Mouse (Mus musculus) lung, embryonic 14.5 days (tissue): ENCODE measurements around the gene Hesx1. TPM values are rescaled to one million over a fixed set of nuclear protein-coding genes. Genes with fewer than 3 reads are reported as not detected.

Source experiments
- ATAC-seq: fragments of 200-750 bp; cut with Nextera tagmentation; 2 replicates; pipeline ENCODE4 v1.8.0; 2017; ENCODE audit warnings: mild to moderate bottlenecking, moderate TSS enrichment, moderate library complexity; ENCODE audit not compliant: insufficient read depth
- DNase-seq: peaks from one replicate; pipeline ENCODE4 v3.0.0-alpha.2; 2015
- H3K27ac ChIP-seq: fragments of 300-500 bp; sonication (generic); 2 replicates; pipeline ENCODE4 v1.5.1; 2014; ENCODE audit warnings: low read depth, mild to moderate bottlenecking, moderate library complexity
- H3K27me3 ChIP-seq: fragments of 300-500 bp; sonication (generic); 2 replicates; pipeline ENCODE4 v1.6.1; 2014; ENCODE audit warnings: low read length, control low read depth; ENCODE audit not compliant: insufficient read depth
- H3K36me3 ChIP-seq: fragments of 300-500 bp; sonication (generic); 2 replicates; pipeline ENCODE4 v1.6.1; 2014; ENCODE audit warnings: control low read depth; ENCODE audit not compliant: insufficient read depth
- H3K4me1 ChIP-seq: fragments of 300-500 bp; sonication (generic); 2 replicates; pipeline ENCODE4 v1.6.1; 2014; ENCODE audit warnings: antibody characterized with exemption, control low read depth; ENCODE audit not compliant: insufficient read depth
- H3K4me2 ChIP-seq: fragments of 300-500 bp; sonication (generic); 2 replicates; pipeline ENCODE4 v1.6.1; 2014; ENCODE audit warnings: mild to moderate bottlenecking
- H3K4me3 ChIP-seq: fragments of 300-500 bp; sonication (generic); 2 replicates; pipeline ENCODE4 v1.5.1; 2014; ENCODE audit warnings: low read depth, low read length
- H3K9ac ChIP-seq: fragments of 300-500 bp; sonication (generic); 2 replicates; pipeline ENCODE4 v1.6.1; 2014
- H3K9me3 ChIP-seq: fragments of 300-500 bp; sonication (generic); 2 replicates; pipeline ENCODE4 v1.6.1; 2016; ENCODE audit warnings: low read depth, low read length, control low read depth
- CTCF ChIP-seq: IDR thresholded peaks from 2 replicates; pipeline ENCODE4 v1.5.1; 2016; ENCODE audit warnings: antibody characterized with exemption, low read depth
- WGBS: fragments of 180-500 bp; shearing (Covaris S2); extraction: QIAGEN DNeasy Blood & Tissue Kit; methylation state at CpG from one replicate; pipeline ENCODE4 v1.1.7; 2014; 5-methylcytosine and 5-hydroxymethylcytosine counted together
- polyA plus RNA-seq: library from polyadenylated mRNA; unstranded; fragments of >200 nt; fragmentation: Nextera tagmentation; extraction: Ambion mirVana; gene quantifications from 2 replicates; pipeline ENCODE4 v1.2.1, GENCODE M21; 2014

The Hesx1 gene
- polyA plus RNA-seq, 1 experiment from 2014 or later: not detected

GRCm38 (mm10) chr14:27037513-27037912, 43.3 kb downstream of the Hesx1 start:
- 67% methylated on average over 1 of the region's 1 CpGs for WGBS
- H3K4me2 ChIP-seq: no peak overlapping the region
- H3K27ac ChIP-seq: no peak overlapping the region
- DNase-seq: no peak
- peaks cover 5% of the 10 kb centered on the region; the same call in 1 of the 2 replicates for H3K27me3 ChIP-seq
- ATAC-seq: no peak
- no peak overlapping the region for H3K4me3 ChIP-seq
- H3K9ac ChIP-seq: no peak overlapping the region
- TF ChIP-seq CTCF: peak; percentile 6; the same call in 1 of the 2 replicates
- no peaks in the 10 kb centered on the region for H3K9me3 ChIP-seq
- no peaks in the 10 kb centered on the region for H3K36me3 ChIP-seq
- peaks cover 8% of the 10 kb centered on the region; the same call in 1 of the 2 replicates for H3K4me1 ChIP-seq

GRCm38 (mm10) chr14:27038783-27039182, 44.6 kb downstream of the Hesx1 start, which contains the start of gene Il17rd:
Gene Il17rd (plus strand): TSS chr14:27038941.
- Histone ChIP-seq H3K4me2 (peak within 1 kb of the TSS; percentile 97), H3K27ac (peak within 1 kb of the TSS; percentile 60), H3K9ac (peak within 1 kb of the TSS; percentile 76), H3K27me3 (peaks cover 5% of the 10 kb centered on the region; the same call in 1 of the 2 replicates), H3K36me3 (no peaks in the 10 kb centered on the region), H3K4me1 (peaks cover 13% of the 10 kb centered on the region), H3K4me3 (peak within 1 kb of the TSS; percentile 82), H3K9me3 (no peaks in the 10 kb centered on the region)
- DNase-seq (peak; percentile 95), ATAC-seq (peak; percentile 94)
- no peak for TF ChIP-seq CTCF
- under 1% methylated on average over 29 of the region's 29 CpGs for WGBS

GRCm38 (mm10) chr14:27039281-27040248, 45.3 kb downstream of the Hesx1 start:
- WGBS: under 1% methylated on average over 59 of the region's 59 CpGs
- ATAC-seq: peak; percentile 48
- Histone ChIP-seq H3K27ac (peak overlapping the region; percentile 60), H3K4me1 (peaks cover 21% of the 10 kb centered on the region), H3K4me3 (peak overlapping the region; percentile 82), H3K27me3 (peaks cover 5% of the 10 kb centered on the region; the same call in 1 of the 2 replicates), H3K4me2 (peak overlapping the region; percentile 97), H3K9me3 (no peaks in the 10 kb centered on the region), H3K9ac (peak overlapping the region; percentile 76), H3K36me3 (no peaks in the 10 kb centered on the region)
- peak; percentile 64 for DNase-seq
- TF ChIP-seq CTCF: no peak

GRCm38 (mm10) chr14:27040451-27040850, 46.2 kb downstream of the Hesx1 start:
- H3K36me3 ChIP-seq: no peaks in the 10 kb centered on the region
- no peak for TF ChIP-seq CTCF
- H3K4me3 ChIP-seq: peak overlapping the region; percentile 82
- H3K9me3 ChIP-seq: no peaks in the 10 kb centered on the region
- peaks cover 28% of the 10 kb centered on the region for H3K4me1 ChIP-seq
- H3K9ac ChIP-seq: peak overlapping the region; percentile 76; the same call in 1 of the 2 replicates
- no peak for ATAC-seq
- no peak overlapping the region for H3K27ac ChIP-seq
- H3K4me2 ChIP-seq: peak overlapping the region; percentile 97
- no peak for DNase-seq
- H3K27me3 ChIP-seq: peaks cover 5% of the 10 kb centered on the region; the same call in 1 of the 2 replicates
- 11% methylated on average over 12 of the region's 12 CpGs for WGBS

- H3K36me3 ChIP-seq: no peaks in the 10 kb centered on the region
- ATAC-seq (no peak), DNase-seq (no peak)
- H3K4me3 ChIP-seq: no peak overlapping the region
- WGBS: 47% methylated on average over 8 of the region's 8 CpGs
- peaks cover 5% of the 10 kb centered on the region; the same call in 1 of the 2 replicates for H3K27me3 ChIP-seq
- no peak overlapping the region for H3K9ac ChIP-seq
- peaks cover 30% of the 10 kb centered on the region for H3K4me1 ChIP-seq
- no peak overlapping the region for H3K27ac ChIP-seq
- H3K9me3 ChIP-seq: no peaks in the 10 kb centered on the region
- no peak overlapping the region for H3K4me2 ChIP-seq
- TF ChIP-seq CTCF: no peak
These were observed 48.2 kb downstream of the Hesx1 start for GRCm38 (mm10) chr14:27042280-27042983.

GRCm38 (mm10) chr14:27043416-27043815, 49.2 kb downstream of the Hesx1 start:
- ATAC-seq: no peak
- H3K4me2 ChIP-seq: no peak overlapping the region
- peak; percentile 74 for DNase-seq
- H3K4me3 ChIP-seq: no peak overlapping the region
- H3K9me3 ChIP-seq: no peaks in the 10 kb centered on the region
- H3K36me3 ChIP-seq: no peaks in the 10 kb centered on the region
- no peak overlapping the region for H3K9ac ChIP-seq
- H3K27me3 ChIP-seq: peaks cover 5% of the 10 kb centered on the region; the same call in 1 of the 2 replicates
- H3K27ac ChIP-seq: peak overlapping the region; percentile 80; the same call in 1 of the 2 replicates
- no peak for TF ChIP-seq CTCF
- peaks cover 30% of the 10 kb centered on the region for H3K4me1 ChIP-seq
- WGBS: 26% methylated on average over 5 of the region's 5 CpGs
